Mouse (Mus musculus) WW6 (cell line): ENCODE results near the gene Cdk18.

ENCODE experiments used
- DNase-seq: peaks from one replicate; pipeline ENCODE4 v3.0.0-alpha.2; 2013; ENCODE audit warnings: low read depth, low spot score

The Cdk18 gene

GRCm38 (mm10) chr1:132150171-132150570, 10.7 kb upstream of the Cdk18 start:
- no peak for DNase-seq

GRCm38 (mm10) chr1:132149410-132149809, 9.9 kb upstream of the Cdk18 start:
- DNase-seq, result no peak

GRCm38 (mm10) chr1:132145973-132146685, 6.6 kb upstream of the Cdk18 start:
- no peak for DNase-seq

- no peak for DNase-seq
These were observed 5.4 kb upstream of the Cdk18 start for GRCm38 (mm10) chr1:132144837-132145236.

- DNase-seq, result no peak
These were observed 4.7 kb upstream of the Cdk18 start for GRCm38 (mm10) chr1:132144223-132144622.

GRCm38 (mm10) chr1:132143730-132144129, 4.2 kb upstream of the Cdk18 start:
- no peak for DNase-seq

- DNase-seq, result no peak
These were observed 3.6 kb upstream of the Cdk18 start for GRCm38 (mm10) chr1:132143079-132143478.

- DNase-seq, result no peak
These were observed 2.3 kb upstream of the Cdk18 start for GRCm38 (mm10) chr1:132141753-132142152.

GRCm38 (mm10) chr1:132141166-132141565, 1.7 kb upstream of the Cdk18 start:
- no peak for DNase-seq

- no peak for DNase-seq
These were observed 1.1 kb upstream of the Cdk18 start for GRCm38 (mm10) chr1:132140574-132140973.

- DNase-seq, result peak; percentile 59
These were observed 687 bp upstream of the Cdk18 start for GRCm38 (mm10) chr1:132140171-132140570.

- no peak for DNase-seq
These were observed 688 bp downstream of the Cdk18 start for GRCm38 (mm10) chr1:132138576-132139415.

GRCm38 (mm10) chr1:132137935-132138575, 1.4 kb downstream of the Cdk18 start:
- DNase-seq, result no peak

- no peak for DNase-seq
These were observed 2.6 kb downstream of the Cdk18 start for GRCm38 (mm10) chr1:132136847-132137246.

GRCm38 (mm10) chr1:132135631-132136030, 3.9 kb downstream of the Cdk18 start:
- no peak for DNase-seq

GRCm38 (mm10) chr1:132128311-132128710, 11.2 kb downstream of the Cdk18 start:
- DNase-seq, result no peak

GRCm38 (mm10) chr1:132125803-132126405, 13.6 kb downstream of the Cdk18 start:
- no peak for DNase-seq

- no peak for DNase-seq
These were observed 14.2 kb downstream of the Cdk18 start for GRCm38 (mm10) chr1:132125249-132125648.

GRCm38 (mm10) chr1:132123420-132124014, 16.0 kb downstream of the Cdk18 start:
- no peak for DNase-seq

- DNase-seq, result no peak
These were observed 17.6 kb downstream of the Cdk18 start for GRCm38 (mm10) chr1:132121895-132122294.

- no peak for DNase-seq
These were observed 18.2 kb downstream of the Cdk18 start for GRCm38 (mm10) chr1:132121236-132121635.

- DNase-seq, result no peak
These were observed 22.9 kb downstream of the Cdk18 start for GRCm38 (mm10) chr1:132116606-132117005.
